Mouse (Mus musculus) G1E (cell line): ENCODE measurements around the gene Akr1c18. TPM values are rescaled to one million over a fixed set of nuclear protein-coding genes. Genes with fewer than 3 reads are reported as not detected.
"Not testable (repeated sequence)": the region's sequence is repeated elsewhere in the genome, so short reads cannot be mapped to it uniquely, and the experiment has no call there.

ENCODE experiments used
- ATAC-seq: 2 replicates; pipeline ENCODE4 v1.8.0; 2016; ENCODE audit warnings: mild to moderate bottlenecking; ENCODE audit not compliant: insufficient number of reproducible peaks, poor library complexity, low FRiP score, severe bottlenecking; ENCODE audit errors: extremely low read depth
- DNase-seq: peaks from one replicate; pipeline ENCODE4 v3.0.0; 2012; ENCODE audit warnings: low spot score
- H3K27me3 ChIP-seq: 2 replicates; pipeline ENCODE4 v1.6.1; 2012; ENCODE audit warnings: mild to moderate bottlenecking, low read length, inconsistent platforms; ENCODE audit not compliant: insufficient read depth
- H3K36me3 ChIP-seq: replicated peaks from 2 replicates; pipeline ENCODE3; 2012; ENCODE audit warnings: mild to moderate bottlenecking, inconsistent platforms
- H3K4me1 ChIP-seq: 2 replicates; pipeline ENCODE4 v1.6.1; 2012; ENCODE audit warnings: low read depth, low read length, inconsistent platforms, mixed read lengths; ENCODE audit not compliant: insufficient read depth
- H3K4me3 ChIP-seq: 2 replicates; pipeline ENCODE4 v1.5.1; 2012; ENCODE audit warnings: low read depth, mild to moderate bottlenecking, inconsistent platforms, low read length, moderate library complexity, mixed read lengths
- H3K9me3 ChIP-seq: replicated peaks from 2 replicates; pipeline ENCODE4 v1.6.1; 2012; ENCODE audit warnings: inconsistent platforms
- CTCF ChIP-seq: IDR thresholded peaks from 2 replicates; pipeline ENCODE4 v1.5.1; 2012; ENCODE audit warnings: low read depth, low read length, inconsistent platforms, mixed read lengths
- GATA1 ChIP-seq: IDR thresholded peaks from 2 replicates; pipeline ENCODE4 v1.6.1; 2012; ENCODE audit warnings: borderline replicate concordance, low read length, inconsistent platforms, mixed read lengths
- GATA2 ChIP-seq: IDR thresholded peaks from 2 replicates; pipeline ENCODE4 v1.6.1; 2012; ENCODE audit warnings: low read depth, low read length, inconsistent platforms, borderline replicate concordance
- POLR2AphosphoS5 ChIP-seq: IDR thresholded peaks from 2 replicates; pipeline ENCODE4 v1.6.1; 2012; ENCODE audit warnings: low read depth, low read length, inconsistent platforms; ENCODE audit not compliant: insufficient replicate concordance
- TAL1 ChIP-seq: conservative IDR thresholded peaks from 2 replicates; pipeline ENCODE4 v1.6.1; 2012; ENCODE audit warnings: low read depth, low read length, inconsistent platforms, mixed read lengths
- polyA plus RNA-seq: library from polyadenylated mRNA; stranded (reverse); fragments of >175 nt; gene quantifications from 2 replicates; pipeline ENCODE4 v1.2.3, GENCODE M21; 2012
- total RNA-seq, 2 experiments: library from RNA; stranded (forward) in 1 of 2; stranded (reverse) in 1 of 2; fragments of 200-1000 nt in 1 of 2; fragments of >200 nt in 1 of 2; fragmentation: Nextera tagmentation in 1 of 2; gene quantifications; 2 replicates each; pipeline ENCODE4 v1.2.3; 2014 to 2017

Gene Akr1c18
- total and polyA plus RNA-seq, 3 experiments, result not detected

GRCm38 (mm10) chr13:4131721-4132120 lies 18.7 kb downstream of the Akr1c18 start:
- Histone ChIP-seq H3K9me3 (no peaks in the 10 kb centered on the region), H3K4me3 (no peak overlapping the region), H3K4me1 (no peaks in the 10 kb centered on the region), H3K36me3 (no peaks in the 10 kb centered on the region), H3K27me3 (peaks cover 3% of the 10 kb centered on the region; the same call in 1 of the 2 replicates)
- TF ChIP-seq CTCF, result no peak
- no peak for TF ChIP-seq POLR2AphosphoS5
- no peak for TF ChIP-seq TAL1
- TF ChIP-seq GATA1, result no peak
- TF ChIP-seq GATA2, result no peak
- DNase-seq, result no peak
- ATAC-seq, result no peak

- no peak for TF ChIP-seq POLR2AphosphoS5
- TF ChIP-seq TAL1, result no peak
- TF ChIP-seq GATA1, result no peak
- no peak overlapping the region for H3K4me3 ChIP-seq
- ATAC-seq (no peak), DNase-seq (no peak)
- no peaks in the 10 kb centered on the region for H3K4me1 ChIP-seq
- H3K9me3 ChIP-seq, result no peaks in the 10 kb centered on the region
- H3K36me3 ChIP-seq, result no peaks in the 10 kb centered on the region
- H3K27me3 ChIP-seq, result peaks cover 3% of the 10 kb centered on the region; the same call in 1 of the 2 replicates
These were observed 19.1 kb downstream of the Akr1c18 start for GRCm38 (mm10) chr13:4131317-4131716.

GRCm38 (mm10) chr13:4129100-4129499 lies 21.4 kb downstream of the Akr1c18 start:
- Histone ChIP-seq H3K4me3 (no peak overlapping the region), H3K36me3 (no peaks in the 10 kb centered on the region), H3K4me1 (no peaks in the 10 kb centered on the region), H3K9me3 (no peaks in the 10 kb centered on the region), H3K27me3 (peaks cover 3% of the 10 kb centered on the region; the same call in 1 of the 2 replicates)
- peak; percentile 49 for ATAC-seq
- TF ChIP-seq CTCF (0 out of 2 replicates have a peak, but pooled peaks have one; percentile 40), GATA2 (no peak)
- no peak for DNase-seq

GRCm38 (mm10) chr13:4125846-4126245 lies 24.6 kb downstream of the Akr1c18 start:
- H3K27me3 ChIP-seq, H3K9me3 ChIP-seq, H3K36me3 ChIP-seq, DNase-seq, H3K4me3 ChIP-seq, H3K4me1 ChIP-seq, ATAC-seq: not testable (repeated sequence)

- H3K9me3 ChIP-seq, H3K27me3 ChIP-seq, H3K36me3 ChIP-seq, ATAC-seq, H3K4me1 ChIP-seq, H3K4me3 ChIP-seq, DNase-seq: not testable (repeated sequence)
These were observed 26.0 kb downstream of the Akr1c18 start for GRCm38 (mm10) chr13:4124471-4124870.

DNA sequence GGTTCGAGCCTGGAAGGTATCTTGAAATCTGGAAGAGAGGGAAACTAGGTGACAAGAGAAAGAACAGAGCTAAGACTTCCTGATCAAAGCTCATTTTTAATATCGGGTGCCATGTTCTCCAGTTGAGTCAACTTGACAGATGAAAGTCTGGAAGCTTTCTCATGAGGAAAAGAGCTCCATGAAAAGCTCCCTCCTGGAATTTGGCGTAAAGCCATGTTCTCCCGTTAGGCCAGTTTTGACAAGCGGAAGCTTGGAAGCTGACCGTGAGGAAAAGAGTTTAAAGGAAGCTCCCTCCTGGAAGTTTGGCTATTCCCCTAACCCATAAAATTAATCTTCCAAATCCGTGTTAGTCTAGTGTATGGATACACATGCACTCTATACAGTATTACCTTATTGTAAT lies 27.3 kb downstream of the Akr1c18 start:
- TF ChIP-seq POLR2AphosphoS5, result no peak
- no peak overlapping the region for H3K4me3 ChIP-seq
- ATAC-seq (no peak), DNase-seq (no peak)
- peaks cover 5% of the 10 kb centered on the region; the same call in 1 of the 2 replicates for H3K27me3 ChIP-seq
- H3K9me3 ChIP-seq, result no peaks in the 10 kb centered on the region
- no peaks in the 10 kb centered on the region for H3K4me1 ChIP-seq
- no peaks in the 10 kb centered on the region for H3K36me3 ChIP-seq

DNA sequence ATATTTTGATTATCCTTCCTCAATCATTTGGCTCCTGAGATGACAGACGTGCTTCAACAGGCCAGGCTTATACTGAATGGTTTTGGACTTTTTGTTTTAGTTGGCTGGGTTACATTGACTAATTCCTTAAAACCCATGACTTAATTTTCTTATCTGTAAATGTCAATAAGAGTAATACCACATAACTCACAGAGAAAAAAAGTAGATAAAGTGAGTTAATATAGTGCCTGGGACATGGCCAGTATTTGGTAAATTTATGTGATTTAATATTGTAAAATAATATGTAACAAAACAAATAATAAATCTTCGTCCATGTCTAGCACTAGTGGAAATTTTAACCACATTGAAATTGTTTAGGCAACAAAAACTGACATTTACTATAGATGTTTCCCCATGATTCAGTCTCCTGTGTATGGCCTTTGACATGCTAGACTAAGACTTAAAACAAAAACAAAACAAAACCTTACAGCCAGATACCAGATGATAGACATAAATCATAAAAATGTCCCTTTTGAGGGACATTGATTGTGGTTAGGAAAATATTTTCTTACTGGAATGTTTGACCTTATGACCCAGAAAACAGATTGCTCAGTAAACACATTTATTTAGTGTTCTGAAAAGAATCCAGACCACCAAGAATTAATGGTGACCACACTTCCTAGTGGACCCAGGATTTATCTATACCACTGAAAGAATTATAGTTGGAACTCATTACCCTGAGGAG lies 31.1 kb downstream of the Akr1c18 start:
- no peak overlapping the region for H3K4me3 ChIP-seq
- H3K27me3 ChIP-seq, result 0 out of 2 replicates have a peak, but pooled peaks cover 2% of the 10 kb centered on the region
- no peaks in the 10 kb centered on the region for H3K9me3 ChIP-seq
- no peak for TF ChIP-seq CTCF
- TF ChIP-seq TAL1, result no peak
- TF ChIP-seq GATA1, result no peak
- no peak for TF ChIP-seq POLR2AphosphoS5
- ATAC-seq, result no peak
- DNase-seq, result no peak
- no peaks in the 10 kb centered on the region for H3K4me1 ChIP-seq
- no peaks in the 10 kb centered on the region for H3K36me3 ChIP-seq
